Mouse (Mus musculus) cerebellum, adult 11 months (tissue): ENCODE data around the gene Sapcd1.
"Not testable (repeated sequence)": the region's sequence is repeated elsewhere in the genome, so short reads cannot be mapped to it uniquely, and the experiment has no call there.

Experiments
- DNase-seq: peaks from one replicate; pipeline ENCODE4 v3.0.0; 2022

The Sapcd1 gene

DNA sequence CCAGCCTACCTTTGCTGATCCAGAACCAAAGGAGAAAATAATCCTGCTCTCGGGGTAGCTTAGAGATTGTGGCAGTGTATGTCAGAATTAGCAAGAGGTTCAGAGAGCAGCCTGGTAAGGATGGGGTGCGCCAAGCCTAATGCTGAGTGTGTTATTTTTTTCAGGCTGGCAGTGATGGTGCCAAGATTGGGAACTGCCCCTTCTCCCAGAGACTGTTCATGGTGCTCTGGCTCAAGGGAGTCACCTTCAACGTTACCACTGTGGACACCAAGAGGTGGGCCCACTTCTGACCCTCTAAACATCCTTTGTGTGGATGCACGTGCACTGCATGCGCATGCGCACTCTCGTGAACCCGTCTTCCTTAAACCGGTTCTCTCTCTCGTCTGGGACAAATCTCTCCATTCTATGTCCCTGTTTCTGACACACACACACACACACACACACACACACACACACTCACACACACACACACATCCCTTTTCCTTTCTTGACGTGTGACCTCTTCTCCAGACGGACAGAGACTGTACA, 24.5 kb upstream of the Sapcd1 start:
- DNase-seq: no peak

DNA sequence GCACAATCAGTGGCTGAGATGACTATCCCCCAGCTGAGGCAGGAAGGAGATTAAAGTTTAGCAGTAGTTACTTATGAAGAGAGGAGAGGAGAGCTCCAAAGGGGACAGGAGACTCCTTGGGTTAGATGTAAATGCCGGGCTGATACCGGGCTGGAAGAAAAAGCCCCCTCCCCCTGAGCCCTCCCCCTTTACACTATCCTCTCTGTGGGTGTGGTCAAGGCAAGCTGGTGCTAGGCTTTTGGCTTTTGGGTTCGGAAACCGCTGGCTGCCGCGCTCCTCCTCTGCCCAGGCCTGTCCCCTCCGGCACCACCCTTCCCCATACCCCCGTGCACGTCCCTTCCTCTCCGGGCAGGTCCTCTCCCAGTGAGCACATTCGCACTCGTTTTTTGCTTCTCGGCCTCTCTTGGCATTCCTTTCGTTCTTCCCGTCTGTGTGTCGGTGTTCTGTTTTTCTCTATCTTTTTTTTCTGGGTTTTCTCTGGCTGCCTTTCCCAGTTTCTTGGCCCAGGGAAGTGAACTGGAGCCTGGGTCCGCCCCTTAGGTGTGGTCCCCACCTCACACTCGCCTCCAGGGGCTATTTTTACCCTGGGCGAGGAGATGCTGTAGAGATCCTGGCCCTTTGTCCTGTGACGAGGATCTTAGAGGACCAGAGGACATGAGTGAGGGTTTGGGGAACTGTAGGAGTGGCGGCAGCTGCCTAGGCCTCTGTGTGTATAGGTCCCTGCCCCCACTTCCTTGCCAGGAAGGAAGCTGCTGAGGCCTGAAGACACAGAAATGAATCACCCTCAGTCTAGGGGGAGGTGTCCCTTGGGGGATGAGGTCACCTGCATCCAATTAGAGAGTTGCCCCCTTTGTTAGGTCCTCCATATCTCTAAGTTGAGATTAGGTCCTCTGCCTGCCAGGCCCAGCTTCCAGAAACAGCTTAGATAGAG, 23.6 kb upstream of the Sapcd1 start:
- no peak for DNase-seq

DNA sequence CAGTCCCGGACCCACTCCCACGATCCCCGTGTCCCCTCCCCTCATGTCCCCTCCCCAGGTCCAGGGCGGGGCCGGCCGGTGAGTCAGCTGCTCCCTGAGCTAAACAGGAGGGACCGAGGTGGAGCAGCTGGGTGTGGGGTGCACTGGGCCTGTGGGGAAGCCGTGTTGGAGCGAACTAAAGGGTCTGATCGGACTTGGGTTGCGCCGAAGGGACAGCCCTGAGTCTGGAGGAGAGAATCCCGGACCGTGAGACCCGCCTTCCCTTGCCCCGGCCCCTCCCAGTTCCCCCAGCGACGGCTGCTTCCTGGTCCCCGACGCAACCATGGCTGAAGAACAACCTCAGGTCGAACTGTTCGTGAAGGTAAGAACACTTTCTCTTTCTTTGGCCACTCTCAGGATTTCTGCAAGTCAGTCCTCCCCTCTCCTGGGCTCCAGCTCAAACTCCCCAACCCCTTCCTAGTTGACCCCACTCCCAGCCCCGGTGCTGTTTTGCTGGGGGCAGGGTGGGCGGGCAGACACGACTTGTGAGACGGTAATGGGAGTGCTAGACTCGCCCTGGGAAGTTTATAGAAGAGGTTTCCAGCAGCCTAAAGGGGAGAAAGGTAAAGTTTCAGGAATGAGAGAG, 22.4 kb upstream of the Sapcd1 start:
- no peak for DNase-seq

DNA sequence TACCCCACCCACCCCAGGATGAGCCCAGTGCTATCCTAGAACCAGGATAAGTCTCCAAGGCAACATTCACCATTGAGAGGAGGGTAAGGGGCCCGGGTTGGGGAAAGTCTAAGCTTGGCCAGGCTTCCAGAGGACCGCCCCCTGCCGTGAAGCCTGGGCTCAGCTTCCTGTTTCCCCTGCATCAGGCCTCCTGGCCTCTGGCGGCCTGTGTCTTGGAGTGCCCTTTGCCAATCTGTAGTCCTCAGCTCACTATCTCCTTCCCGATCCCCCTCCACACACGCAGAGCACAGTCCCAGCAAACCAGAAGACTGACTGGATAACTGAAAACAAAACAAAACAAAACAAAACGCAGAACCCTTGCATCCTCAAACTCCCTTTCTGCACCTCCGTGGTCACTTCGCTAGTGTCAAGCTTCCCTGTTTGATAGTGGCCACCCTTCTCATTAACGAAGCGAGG, 21.8 kb upstream of the Sapcd1 start, which contains the start of gene Clic1:
Gene Clic1 (plus strand): TSS at position 406 of the 456 bp plus-strand sequence.
- no peak for DNase-seq

DNA sequence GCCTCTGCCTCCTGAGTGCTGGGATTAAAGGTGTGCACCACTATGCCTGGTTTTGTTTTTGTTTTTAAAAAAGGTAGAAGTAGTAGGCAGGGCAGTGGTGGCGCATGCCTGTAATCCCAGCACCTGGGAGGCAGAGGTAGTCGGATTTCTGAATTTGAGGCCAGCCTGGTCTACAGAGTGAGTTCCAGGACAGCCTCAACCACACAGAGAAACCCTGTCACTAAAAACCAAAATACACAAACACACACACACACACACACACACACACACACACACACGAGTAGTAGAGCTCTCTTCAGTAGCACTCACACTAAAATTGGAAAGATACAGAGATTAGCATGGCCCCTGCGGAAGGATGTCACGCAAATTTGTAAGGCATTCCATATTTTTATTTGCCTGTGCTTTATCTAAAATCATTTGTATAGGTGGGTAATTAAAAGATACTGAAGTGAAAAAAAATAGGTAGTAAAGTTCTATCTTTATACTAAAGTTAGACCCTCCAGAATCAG, 21.2 kb upstream of the Sapcd1 start:
- no peak for DNase-seq

DNA sequence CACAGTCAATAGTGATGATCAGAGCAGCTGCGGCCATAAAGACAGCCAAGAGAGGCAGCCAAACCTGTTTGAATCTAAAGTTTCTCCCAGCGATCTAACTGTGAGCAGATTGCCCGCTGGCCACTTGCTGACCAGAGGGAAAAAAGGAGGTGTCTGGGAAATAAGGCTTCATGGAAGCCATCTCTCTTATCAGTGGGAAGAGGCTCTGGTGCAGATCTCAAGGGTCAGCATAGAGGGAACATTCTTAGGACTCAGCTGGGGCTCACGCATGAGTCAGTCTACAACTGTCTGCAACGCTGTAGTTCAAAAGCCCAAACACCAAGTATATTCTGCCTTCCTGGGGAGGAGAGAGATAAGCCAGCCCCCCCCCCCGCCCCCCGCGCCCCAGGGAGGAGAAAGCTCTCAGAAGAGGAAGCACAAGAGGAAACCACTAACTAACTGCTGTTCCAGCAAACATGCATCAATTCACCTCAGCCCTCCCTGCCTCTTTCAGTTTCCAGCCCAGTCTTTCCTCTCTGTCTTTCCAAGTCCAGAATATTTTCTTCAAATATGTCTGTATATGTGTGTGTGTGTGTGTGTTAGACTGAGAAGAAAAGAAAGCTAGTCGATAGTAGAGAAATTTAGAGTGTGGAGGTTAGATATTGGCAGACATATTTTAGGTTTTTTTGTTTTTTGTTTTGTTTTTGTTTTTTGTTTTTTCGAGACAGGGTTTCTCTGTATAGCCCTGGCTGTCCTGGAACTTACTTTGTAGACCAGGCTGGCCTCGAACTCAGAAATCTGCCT, 20.5 kb upstream of the Sapcd1 start:
- no peak for DNase-seq

DNA sequence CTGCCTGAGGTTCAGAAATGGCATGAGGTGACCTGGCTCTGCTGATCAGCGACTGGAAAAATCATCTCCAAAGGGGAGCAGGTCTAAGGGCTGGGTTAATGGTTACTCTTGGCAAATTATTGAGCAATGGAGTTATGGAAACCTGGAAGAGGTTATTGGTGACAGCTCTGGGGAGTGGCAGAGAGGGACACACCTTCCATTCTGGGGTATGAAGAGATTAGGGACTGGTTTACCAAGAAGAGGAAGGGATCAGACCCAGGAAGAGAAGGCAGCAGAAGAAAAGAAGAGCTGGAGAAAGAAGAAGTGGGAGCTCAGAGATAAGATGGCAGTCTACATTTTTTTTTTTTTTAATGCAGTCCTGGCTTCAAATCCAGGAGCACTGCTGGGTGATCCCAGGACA, 19.9 kb upstream of the Sapcd1 start:
- DNase-seq: no peak

DNA sequence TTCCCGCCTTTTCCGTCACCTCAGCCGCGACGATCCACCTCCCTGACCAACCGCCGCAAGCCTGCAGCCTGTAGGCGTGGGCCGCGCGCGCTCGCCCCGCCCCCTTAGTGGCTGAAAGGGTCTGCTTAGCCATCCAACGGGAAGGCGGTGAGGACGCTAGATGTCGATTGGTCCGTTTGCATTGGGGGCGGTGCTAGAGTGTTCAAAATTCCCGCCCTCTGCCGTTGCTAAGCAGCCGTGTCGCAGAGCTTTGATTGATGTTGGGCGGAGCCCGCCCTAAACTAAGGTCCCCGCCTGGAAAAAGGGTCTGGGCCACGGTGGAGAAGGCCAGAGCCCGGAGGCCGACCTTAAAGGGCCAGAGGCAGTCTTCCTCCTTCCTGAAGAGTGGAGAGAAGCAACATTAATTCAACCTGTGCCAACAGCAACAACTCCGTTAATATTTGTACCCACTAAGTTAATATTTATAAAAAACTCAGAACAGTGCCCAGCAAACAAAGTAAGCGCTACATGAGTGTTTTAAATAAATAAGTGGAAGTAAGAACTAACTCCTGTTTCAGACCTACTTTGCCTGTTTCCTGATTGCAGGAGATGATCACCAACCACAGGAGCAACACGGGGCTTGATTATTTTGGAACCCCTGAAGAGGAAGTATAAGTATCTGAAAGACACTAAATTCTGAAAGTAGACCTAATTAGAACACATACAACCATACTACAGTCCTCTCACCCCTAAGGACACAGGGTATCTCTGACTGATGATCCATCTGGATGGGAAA, 19.1 kb upstream of the Sapcd1 start, which contains the start of gene Msh5:
Gene Msh5 (minus strand): TSS at position 65 of the 775 bp plus-strand sequence.
- DNase-seq: peak; percentile 94

DNA sequence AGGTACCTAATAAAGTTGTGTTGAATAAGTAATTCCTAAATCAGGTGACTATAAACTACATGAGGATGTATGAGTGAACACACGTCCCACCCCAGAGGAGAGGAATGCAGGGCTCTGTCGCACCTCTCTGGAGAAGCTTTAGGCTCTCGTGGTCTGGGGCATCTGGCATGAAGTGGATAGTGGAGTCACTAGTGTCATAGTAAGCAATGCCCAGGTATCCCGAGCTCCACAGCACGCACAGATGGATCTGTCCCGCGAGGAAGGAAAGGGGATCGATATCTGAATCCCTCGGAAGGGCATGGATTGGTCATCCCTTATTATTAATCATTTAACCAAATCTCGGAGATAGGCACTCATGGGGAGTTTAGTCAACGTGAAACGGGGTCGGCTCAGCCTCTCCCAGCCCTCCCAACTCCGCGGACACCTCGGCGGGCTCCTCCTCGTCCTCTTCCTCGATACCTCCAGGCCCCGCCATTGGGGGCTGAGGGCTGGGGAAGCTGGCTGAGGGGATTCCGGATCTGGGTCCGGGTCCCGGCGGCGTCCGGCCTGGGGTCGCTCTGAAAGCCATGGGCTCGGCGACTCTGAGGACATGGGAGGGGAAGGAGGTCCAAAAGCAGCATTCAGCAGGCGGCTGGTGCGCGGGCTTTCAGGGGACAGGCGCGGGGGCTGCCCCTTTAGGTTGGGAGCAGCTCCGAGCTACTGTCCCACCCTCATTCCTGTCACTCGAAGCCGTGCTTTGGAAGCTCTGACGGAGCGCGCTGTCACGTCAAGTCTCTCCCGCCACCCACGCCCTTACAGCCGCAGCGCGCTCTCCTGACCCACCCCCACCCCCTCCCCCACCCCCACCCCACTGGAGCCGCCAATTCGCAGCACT, 18.2 kb upstream of the Sapcd1 start:
- peak; percentile 40 for DNase-seq

DNA sequence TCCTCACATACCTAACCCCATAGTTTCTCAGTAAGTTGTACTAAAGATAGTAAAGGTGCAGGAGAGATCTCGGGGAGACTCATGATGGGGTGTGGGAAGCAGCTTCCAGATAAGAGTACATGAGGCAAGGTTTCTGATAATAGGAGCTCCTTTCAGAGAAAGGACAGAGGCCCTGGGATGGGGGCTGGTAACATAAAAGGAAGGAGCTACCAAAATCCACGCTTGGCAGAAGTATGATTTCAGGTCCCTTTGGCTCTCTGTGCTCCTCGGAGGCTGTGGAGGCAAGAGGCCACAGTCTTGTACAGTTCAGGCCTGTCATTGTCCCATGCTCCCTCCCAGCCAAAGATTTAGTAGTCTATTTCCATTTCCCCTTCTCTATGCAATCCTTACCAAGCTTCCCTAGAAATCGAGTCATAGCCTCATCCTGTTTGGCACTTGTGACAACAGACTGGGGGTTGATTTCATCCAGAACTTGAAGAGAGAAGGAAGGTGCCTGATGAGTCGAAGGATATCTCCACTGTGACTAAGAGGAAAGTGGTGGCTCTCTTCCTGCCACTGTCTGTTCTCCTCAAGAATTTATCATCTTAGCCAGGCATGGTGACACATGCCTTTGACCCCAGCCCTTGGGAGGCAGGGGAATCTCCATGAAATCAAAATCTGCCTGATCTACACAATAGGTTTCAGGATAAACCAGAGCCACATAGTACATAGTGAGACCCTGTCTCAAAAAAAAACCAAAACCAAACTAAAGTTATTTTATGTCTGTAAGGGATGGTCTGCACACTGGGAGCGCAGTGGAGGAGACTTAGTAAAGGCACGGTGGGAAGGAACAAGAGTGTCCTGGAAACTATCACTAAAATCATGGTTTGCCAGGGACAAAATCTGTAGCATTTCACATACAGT, 17.3 kb upstream of the Sapcd1 start:
- DNase-seq: no peak

DNA sequence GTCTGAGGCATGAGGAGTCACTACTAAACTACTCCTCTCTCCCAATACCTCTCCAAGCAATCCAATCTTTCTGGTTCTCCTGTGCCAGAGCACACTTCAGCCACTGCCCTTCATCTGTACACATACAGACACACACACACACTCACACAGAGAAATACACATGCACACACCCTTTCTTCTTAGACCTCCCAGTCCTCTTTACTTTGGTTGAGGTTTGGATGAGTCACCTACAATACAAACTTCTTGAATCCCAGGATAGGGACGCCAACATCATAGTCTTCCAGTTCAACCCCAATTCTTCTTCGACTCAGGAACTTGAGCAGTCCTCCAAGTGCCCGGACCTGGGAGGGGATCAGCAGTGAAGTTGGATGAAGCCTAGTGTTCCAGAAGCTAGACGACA, 16.0 kb upstream of the Sapcd1 start:
- no peak for DNase-seq

DNA sequence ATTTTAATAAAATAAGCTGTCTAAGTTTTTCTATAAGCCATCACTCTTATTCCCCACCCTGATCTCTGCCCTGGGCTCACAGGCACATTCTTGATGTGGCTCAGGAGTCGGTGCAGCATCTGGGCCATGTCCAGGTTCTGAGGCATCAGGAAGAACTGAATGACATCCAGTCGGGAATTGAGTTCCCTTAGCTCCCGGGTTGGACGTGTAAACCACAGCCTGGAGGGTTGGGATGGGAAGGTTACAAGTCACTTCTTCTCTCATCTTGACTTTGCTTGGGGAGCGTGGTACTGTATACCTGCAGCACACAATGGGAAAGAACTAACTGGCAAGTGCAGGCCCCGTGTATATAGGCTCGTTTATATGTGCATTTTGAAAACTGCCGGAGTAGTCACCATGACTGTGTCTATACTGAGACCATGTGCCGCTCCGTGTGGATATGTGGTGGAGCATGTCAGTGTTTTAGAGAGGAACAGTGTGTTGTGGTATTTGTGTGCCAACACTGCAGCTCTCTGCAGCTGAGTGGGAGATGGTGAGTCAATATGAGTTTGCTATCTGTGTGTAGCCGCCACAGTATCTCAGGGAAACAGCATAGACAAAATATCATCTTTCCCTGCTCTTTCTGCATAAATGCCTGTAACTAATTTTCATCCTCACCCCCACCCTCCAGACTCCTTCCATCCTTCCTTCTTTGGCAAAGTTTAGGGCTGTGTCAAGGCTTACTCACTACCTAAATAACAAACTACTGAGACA, 11.5 kb upstream of the Sapcd1 start:
- DNase-seq: no peak

DNA sequence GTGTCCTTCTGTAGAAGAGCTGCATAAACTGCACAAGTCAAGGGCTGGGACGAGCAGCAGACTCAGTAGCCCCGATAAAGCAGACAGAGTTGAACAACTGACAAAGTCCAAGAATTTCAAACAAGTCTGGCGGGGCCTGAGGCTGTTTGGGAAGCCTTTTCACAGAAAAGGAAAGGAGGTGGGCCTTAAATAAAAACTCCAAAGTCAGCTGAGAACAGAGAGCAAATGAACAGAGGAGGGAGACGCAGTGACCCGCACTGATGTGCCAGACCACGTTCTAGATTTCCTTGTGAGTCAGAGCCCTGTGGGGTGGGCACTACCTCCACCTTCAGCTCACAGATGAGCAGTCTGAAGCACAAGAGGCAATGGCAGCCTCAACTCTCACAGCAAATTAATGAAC, 7.1 kb upstream of the Sapcd1 start:
- no peak for DNase-seq

DNA sequence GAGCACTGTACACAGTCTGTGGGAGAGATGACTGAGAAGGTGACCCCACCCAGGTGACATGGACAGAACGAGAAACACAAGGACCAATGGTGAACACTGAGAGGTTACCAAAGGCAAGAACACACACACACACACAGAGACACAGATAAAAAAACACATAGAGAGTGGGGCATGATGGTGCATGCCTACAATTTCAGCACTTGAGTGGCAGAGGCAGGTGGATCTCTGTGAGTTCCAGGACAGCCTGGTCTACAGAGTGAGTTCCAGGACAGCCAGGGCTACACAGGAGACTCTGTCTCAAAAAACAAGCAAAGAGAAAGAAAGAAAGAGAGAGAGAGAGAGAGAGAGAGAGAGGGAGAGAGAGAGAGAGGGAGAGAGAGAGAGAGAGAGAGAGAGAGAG, 5.9 kb upstream of the Sapcd1 start:
- not testable (repeated sequence) for DNase-seq

DNA sequence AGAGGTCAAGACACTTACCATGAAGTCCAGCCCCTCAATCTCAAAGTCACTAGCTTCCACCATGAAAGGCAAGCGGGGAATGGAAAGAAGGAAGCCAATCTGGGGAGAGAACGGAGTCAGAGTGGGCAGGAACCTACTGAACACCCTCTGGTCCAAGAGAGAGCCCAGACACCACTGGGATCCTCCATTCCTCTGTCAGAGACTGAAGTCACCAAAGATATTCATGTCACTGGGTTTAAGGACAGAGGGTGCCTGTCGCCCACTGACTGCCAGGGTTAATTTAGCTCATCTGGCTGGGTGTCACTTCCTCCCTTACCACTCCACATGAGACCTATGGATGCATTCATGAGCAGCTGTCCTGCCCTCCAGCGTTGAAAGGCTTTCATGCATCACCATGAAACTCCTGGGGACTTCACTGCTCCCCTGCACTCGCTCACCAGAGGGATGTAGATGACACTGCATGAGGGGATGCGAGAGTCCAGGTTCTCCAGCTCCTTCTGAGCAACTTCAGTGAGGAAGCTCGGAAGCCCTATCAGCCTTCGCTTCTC, 4.6 kb upstream of the Sapcd1 start:
- no peak for DNase-seq

DNA sequence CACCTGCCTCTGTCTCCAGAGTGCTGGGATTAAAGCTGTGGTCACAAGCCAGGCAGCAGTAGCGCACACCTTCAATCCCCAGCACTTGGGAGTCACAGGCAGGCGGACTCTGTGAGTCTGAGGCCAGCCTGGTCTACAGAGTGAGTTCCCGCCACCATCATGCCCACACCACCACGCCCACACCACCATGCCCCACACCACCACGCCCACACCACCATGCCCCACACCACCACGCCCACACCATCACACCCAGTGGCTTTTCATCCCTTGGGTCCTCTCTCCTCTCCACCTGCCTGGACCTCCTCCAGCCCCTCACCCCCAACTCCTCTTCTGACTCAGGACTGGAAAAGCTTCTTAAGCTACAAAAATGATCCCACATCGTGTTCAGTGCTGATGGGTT, 4.1 kb upstream of the Sapcd1 start:
- DNase-seq: no peak

DNA sequence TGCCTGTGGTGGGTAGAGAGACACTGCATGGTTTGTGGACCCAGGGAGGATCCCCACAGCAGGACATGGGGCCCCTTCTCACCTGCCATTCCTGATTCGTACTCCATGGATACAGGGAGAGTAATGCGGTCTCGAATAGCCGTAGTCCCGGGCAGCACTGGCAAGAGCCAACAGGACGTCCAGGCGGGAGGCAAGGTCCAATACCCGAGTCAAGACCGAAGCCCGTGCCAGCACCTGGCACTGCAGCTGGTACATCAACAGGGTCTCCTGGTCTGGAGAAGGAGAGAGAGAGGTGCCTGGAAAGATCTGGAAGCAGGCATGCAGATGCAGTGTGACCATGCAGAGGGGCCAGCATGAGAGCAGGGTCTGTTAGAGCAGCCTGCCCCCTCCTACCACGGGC, 3.5 kb upstream of the Sapcd1 start:
- DNase-seq: no peak

DNA sequence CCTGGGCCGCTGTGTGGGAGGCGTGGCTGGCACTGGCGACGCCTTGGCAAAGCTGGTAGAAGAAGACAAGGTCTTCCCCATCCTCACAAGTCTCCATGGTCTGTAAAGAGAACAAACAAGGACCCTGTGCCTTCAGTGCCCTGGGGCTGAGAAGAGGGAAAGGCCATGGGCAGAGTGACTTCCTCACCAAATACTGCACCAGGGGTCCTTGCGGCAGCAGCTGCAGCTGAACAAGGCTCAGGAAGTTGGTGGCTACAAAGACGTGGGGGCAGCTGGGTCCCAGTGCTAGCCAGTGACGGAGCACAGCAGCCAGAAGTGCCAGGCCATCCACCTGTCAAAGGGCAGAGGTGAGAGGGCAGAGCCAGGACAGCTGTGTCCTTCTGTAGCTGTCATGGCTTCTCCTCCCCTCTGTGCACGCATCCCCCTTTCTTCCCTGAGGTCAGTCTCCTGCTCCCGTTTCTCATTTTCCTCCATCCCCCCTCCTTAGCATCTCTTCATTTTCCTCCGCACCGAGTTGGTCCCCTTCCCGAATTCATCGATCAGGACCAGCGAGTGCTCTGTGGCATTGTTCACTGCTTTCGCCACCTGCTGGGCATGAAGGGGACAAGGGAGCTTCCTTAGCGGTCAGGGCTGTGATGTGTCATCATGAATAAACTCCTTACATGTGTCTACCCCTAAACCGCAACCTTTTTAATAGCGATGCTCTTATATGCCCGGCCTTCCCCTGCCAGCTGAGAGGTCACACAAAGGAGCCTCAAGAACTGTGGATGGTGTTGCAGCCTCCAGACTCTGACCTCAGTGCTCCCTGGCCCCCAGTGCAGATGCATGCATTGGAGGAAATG, 2.1 kb upstream of the Sapcd1 start:
- DNase-seq: no peak
